Mouse (Mus musculus) CD4-positive, CD25-positive, alpha-beta regulatory T cell, adult 2 months (primary cell): ENCODE results near the gene Emc6.
A peak's percentile ranks its signal among the peaks of the same experiment; 100 is the strongest.

Experiments
- DNase-seq: peaks from one replicate; pipeline ENCODE4 v3.0.0-alpha.2; 2012; ENCODE audit warnings: low read depth, low spot score

Gene Emc6

DNA sequence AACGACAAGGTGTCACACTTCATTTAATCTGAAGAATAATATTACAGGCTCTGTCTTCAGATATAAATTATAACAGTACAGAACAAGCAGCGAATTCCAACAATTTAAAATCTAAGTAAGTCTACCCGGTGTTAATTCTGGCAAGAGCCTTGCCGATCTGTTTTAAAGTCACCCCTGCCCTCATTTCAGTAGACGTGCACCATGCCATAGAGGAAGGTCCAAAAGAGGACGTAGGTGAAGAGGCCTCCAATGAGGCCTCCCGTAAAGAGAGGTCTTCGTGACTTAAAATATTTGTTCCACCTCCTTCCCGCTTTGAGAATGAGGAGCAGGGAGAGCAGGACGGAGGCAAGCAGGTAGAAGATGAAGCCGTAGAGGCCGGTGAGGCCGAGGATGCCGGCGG, 651 bp downstream of the Emc6 start:
- no peak for DNase-seq

DNA sequence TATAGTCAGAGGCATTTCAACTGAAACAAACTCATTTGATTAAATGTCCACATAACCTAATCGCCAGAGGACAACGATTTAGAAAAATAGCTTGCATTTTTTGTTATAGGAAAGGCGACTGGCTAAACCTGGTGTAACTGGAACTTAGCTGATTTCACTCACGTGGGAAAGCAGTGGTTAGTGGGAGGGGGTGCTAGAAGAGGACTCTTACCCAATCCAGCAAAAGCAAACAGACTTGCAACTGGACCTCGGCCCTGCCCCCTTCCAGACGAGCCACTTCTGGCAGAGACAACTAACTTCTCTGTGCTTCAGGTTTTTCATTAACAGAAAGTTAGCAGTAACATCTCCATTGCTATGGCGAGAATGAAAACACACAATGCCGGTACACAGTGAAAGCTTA, 1.2 kb downstream of the Emc6 start:
- DNase-seq: no peak

DNA sequence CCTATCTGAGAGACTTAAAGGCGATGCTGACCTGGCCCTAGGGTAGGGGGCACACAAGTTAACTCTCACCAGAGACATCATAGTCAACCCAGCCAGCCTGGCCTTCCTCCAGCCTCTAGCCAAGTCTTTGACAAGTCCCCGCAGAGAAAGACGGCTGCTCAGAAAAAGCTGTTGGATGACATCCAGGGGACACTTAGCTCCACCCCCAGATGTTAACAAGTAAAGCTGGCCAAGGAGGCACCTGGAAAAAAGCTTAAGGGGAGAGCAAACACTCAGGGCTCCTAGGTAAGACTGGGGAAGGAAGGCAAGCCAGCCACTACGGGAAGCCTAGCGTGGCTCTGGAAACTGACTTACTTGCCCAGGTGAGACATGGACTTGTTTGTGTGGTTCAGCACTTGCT, 4.7 kb downstream of the Emc6 start:
- DNase-seq: no peak

DNA sequence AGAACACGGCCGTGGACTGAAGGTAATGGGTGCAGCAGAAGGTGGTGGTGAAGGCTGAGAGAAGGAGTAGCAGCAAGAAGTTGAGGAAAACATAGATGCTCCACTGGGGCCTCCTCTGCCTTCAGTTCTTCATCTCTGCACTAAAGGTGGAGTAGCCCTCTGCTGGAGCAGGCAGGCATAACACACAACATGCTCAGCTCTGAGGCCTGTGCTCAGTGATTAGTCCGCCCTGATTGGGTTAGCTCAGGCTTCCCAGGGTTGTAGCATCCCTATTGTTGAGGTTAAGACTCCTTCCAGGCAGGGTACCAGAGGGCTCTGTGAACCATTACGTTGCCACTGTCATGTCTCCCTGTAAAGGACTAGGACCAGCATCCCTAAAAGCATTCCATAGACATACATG, 7.6 kb downstream of the Emc6 start:
- peak; percentile 78 for DNase-seq

DNA sequence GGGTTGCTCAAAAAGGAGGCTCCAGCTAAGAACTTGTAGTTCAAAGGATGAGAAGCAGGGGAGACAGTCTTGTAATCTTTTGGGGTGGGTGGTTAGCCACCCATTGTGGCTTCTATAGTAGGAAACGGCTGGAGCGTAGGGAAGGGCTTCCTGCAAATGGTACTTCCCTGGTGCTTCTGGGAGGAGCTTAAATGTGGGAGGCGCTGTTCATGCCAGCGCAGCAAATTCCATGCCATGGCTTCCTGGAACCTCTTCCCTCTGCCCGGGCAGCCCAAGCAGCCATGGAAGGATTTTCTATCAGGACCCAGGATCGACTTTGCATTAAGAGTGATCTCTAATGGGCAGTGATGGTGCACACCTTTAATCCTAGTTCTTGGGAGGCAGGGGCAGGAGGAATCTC, 8.3 kb downstream of the Emc6 start:
- DNase-seq: no peak

DNA sequence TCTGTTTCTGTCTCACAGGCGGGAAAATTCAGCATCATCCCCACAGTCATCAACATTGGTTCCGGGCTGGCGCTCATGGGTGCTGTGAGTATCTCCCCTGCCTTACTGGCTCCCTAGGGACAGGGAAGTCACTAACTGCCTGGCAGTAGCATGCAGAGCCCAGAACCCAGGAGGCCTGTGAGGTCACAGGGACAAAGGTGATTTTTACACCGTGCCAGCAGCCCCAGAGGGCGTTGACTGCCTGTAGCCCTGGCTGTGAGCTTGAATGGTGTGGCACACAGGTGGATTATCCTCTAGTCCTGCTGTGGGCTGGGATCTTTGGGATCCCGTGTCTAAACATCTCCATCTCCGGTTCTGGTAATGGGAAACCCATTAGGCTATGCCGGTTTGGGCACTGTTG, 8.8 kb downstream of the Emc6 start:
- DNase-seq: no peak

DNA sequence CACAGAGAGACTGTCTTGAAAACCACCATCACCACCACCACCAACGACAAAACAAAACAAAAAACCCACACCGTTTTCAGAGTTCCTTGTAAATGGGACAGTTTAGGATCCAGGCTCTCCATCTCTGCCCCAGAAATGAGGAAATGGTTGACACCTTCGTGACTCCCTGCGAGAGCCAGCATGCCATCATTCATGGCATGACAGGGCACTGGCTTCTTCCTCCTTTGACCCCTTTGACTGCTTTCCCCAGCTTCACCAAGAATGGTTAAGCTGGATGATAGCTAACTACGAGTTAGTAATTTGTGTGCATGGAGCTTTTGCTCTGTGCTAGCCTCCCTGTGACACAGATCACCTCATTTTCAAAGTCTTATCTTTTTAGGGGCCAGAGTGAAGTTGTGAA, 14.6 kb downstream of the Emc6 start:
- DNase-seq: no peak

DNA sequence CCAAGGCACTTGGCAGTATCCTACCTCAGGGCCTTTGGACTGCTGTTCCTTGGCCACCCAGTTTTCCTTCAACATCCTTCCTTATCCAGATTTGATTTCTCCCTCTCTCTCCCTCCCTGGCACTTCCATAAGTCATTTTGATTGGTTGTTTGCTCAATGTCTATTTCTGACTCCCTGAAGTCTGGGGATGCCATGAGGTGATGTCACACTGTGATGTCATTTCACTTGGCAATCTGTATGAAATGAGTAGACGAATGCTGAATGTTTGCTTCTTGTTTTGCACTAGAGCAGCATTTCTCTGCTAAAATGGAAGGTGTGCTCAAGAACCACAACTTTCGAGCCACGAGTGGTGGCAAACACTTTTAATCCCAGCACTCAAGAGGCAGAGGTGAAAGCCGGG, 15.2 kb downstream of the Emc6 start:
- DNase-seq: no peak

DNA sequence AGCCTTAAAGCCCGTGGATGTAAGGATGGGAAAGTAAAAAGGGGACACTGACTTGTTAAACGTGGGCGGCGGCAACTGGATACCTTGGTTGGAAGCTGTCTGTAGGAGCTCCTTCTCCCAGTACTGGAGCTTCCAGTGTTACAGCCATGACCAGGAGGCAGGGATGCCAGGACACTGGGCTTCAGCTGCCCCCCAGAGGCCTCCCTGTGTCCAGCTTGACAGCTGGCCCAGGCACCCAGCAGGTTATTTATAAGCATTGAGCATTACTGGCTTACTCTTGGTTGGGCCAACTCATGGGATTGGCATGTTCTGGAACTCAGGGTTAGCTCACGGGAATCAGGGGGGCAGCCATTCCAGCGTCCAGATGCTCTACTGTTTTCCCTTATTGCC, 16.0 kb downstream of the Emc6 start:
- no peak for DNase-seq

DNA sequence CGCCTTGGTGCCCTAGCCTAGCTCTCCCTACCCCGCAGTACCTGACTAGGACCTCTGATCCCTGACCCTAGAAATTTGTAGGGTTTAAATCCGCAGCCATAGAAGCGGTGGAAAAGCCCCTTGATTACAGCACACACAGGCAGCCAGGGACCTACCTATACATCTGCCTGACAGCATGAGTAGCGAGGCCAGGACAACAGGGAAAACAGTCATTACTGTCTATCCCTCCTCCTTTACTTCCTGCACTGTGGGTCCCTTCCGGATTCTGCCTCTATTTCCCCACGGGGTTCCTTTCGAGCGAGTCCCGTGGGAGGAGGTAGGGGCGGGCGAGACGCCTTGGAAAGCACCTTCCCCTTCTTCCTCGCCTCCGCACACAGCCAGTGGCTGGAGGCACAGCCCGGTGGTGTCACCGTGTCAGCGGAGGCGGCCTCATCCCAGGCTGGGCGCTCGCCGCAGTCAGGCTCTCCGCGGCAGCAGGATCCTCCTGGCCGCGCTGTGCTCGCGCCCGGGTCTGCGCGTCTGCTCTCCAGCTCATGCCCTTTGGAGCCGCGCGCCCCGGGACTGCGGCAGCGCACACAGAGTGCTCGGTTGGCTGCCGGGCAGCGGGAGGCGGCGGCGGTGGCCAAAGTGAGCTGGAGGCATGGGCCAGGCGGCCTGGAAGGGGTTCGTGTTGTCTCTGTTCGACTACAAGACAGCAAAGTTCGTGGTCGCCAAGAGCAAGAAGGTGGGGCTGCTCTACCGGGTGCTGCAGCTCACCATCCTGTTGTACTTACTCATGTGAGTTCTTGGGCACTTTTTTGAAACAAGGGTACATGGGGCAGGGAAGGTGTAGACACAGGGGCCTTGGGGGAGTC, 16.7 kb downstream of the Emc6 start, which contains the start of gene P2rx5:
P2rx5 (plus strand) TSS at position 465 of the 854 bp plus-strand sequence.
- peak; percentile 30 for DNase-seq

DNA sequence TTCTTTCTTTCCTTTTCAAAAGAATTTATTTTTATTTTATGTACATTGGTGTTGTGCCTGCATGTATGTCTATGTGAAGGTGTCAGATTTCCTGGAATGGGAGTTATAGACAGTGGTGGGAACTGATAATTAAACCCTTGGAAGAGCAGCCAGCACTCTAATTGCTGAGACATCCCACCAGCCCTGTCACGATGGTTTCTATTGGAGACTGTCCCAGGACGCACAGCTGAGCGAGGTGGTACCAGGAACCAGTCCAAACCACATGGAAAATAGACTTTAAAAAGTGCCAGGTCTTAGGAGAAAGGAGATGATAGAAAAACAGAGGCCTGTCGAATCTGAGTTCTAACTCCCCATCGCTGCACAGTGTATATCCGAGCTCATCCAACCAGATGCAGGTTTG, 21.8 kb downstream of the Emc6 start:
- DNase-seq: no peak

DNA sequence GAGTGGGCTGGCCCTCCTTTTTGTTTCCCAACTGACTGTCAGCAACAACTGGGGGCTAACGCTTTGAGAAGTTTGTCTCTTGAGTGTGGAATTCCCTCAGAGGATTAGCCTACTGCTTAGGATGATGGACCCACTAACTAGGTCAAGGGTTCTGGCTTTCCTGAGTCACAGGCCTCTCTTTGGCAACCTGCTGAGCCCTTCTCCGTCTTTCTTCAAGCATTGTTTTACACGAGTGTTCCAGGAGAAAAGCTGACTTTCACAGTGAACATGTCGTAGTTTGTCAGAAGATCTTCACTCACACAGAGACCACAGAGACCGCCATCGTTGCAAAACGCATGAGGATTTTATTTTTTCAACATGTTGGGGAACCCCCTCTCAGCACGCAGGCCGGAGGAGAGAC, 28.6 kb downstream of the Emc6 start:
- DNase-seq: peak; percentile 25

DNA sequence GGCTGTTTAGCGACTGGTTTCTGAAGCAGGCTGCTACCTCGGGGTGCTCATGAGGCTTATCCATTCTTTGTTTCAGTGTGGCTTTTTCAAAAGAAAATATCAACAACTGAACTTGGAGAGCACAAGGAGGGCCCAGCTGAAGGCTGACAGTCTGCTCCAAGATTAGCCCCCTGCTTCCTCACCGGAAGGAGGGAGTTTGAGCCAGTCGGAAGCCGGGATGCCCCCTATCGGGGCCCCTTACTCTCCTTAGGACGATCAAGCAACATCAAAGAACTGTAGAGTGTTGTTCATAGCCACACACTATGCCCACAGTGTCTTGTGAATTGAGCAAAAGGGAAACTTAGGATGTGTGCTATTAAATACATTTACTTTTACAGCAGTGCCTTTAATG, 29.9 kb downstream of the Emc6 start:
- DNase-seq: no peak

DNA sequence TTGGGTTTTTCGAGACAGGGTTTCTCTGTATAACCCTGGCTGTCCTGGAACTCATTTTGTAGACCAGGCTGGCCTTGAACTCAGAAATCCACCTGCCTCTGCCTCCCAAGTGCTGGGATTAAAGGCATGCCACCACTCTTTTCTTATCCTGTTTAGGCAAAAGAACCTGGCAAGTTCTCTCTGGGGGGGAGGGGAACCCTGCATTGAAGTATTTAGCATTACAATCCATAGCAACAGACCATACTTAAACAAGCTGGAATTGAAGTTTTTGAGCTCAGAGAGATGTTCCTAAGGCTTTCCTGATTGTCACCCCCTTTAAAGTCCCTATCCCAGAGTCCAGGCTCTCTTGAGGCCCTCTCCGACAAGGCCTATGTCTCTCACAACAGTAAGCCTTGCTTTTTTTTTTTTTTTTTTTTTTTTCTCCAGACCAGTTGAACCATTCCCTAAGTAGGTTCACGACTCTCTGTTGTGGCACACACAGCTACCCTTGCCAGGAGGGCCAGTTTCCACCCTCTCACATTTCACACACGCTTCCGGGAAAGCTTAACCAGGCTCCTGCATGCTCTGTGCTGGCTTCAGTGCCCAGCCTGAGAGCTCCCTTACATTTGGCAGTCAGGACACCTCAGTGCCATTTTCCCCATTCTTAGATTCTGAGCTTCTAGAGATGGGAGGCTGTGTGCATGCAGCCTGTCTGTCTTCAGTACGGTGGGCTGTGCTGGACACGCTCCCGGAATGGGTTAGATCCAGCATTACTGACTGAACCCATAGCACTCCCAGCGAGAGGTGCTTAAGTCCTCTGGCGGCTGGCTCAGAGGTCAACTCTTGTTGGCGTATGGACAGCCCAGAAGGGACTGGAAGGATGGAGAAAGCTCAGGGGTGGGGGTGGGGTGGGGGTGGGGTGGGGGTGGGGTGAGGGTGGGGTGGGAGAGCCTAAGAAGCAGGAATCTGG, 30.5 kb downstream of the Emc6 start:
- DNase-seq: no peak

DNA sequence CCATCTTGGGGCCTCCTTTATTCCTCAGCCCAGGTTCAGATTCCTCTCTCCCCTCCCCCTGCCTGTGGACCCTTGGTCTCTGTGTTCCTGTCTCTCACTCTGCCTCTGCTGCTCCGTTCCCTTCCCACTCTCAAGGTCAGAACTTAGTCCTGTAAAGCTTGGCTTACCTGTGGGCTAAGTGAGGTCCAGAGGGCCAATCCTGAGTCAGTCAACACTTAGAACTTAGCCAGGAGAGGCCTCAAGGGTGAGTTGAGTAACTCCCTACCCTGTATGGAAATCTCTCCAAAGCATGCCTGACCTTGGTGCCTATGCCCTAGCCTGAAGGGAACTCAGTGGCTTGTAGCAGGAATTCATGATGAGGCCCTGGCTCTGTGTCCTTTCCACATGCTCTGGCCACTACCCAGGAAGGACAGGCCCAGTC, 32.6 kb downstream of the Emc6 start:
- no peak for DNase-seq

DNA sequence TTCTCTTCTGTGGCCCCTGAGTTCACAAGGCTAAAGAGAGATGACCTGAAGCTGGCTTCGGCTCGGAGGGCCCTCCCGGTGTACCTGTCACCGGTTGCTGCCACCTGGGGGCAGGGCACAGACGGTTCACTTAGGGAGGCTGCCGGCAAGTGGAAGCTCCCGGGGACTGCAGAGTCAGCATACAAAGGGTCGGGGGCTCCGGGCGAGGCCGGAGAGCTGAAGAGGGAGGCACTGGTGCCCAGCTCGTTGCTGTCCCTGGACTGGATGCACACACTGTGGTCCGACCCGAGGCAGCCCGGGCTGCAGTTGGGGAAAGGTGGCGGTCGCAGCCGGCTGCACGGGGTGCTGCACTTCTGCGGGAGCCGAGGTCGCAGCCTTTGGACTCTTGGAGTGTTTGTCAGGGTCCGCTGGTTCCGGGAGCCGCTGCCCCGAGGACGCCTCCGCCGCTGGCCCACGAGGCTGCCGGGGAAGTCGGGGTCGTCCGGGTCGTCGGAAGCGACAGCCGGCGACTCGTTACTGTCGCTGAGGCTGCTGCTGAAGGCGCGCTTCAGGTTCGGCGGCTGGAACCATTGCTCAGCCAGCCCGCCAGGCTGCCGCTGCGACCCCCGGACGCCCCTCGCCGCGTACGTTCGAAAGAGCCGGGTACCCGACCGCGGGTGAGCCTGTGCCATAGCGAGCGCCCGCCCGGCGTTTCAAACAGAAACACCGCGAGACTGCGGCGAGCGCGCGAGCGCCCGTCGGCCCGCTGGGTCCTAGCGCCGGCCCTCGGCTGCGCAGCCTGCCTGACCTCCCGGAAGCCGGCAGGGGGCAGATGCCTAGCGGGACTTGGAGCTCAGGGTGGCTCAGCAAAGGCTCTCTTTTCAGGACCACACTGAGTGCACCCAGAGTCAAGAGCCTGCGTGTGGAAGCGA, 39.0 kb downstream of the Emc6 start, which contains the start of gene Haspin:
Haspin (minus strand) TSS at position 704 of the 911 bp plus-strand sequence.
- peak; percentile 94 for DNase-seq

DNA sequence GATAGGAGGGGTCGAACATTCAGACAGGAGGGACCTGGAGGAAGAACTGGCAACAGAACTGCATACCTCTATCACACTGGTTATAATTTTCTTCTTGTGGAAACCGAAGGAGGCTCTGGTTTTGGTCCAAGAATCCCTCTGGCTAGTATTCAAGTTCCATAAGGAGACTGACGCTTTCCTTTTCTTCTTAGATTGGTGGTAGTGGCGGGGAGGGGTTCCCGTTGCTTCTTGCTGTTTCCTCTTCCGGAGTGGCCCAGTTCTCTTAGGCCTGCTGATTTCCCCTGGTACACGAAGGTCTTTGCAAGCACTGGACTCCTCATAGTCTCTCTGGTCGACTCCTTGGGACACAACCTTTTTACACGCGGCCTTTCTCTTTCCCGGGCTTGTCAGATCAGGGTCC, 39.7 kb downstream of the Emc6 start:
- DNase-seq: peak; percentile 46

DNA sequence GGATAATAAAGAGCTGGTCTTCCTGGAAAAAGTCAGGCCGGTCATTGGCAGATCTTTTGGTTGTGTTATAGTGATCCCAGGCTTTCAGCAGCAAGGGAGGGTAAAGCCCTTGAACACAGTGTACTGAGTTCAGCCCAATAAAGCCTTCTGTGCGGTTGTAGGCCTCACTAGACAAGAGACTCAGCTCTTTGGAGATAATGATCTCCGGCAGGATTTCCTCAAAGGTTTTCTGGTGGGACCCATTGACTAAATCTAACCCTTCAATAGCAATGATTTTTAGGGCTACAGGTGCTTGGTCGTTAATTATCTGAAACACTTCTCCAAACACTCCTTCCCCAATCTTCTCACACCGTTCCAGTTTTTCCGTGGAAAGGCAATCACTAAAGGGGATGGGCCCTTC, 40.2 kb downstream of the Emc6 start:
- peak; percentile 55 for DNase-seq

DNA sequence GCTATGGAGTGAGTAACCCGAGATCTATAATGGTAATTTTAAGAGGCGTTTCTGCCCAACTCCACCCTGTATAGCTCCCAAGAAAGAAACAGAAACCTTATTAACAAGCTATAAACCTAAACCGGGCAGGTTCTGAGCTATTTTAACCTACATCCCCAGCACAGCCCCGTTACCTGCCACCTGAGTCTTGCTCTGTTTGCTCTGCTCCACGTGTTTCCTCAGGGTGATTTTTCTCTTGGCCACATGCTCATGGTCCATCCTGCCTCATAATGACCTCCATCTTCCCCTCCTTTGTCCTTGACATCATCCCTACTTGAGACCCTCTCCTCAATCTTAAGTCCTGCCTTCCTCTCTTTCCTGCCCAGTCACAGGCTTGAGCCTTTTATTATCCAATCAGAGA, 42.6 kb downstream of the Emc6 start:
- DNase-seq: no peak

DNA sequence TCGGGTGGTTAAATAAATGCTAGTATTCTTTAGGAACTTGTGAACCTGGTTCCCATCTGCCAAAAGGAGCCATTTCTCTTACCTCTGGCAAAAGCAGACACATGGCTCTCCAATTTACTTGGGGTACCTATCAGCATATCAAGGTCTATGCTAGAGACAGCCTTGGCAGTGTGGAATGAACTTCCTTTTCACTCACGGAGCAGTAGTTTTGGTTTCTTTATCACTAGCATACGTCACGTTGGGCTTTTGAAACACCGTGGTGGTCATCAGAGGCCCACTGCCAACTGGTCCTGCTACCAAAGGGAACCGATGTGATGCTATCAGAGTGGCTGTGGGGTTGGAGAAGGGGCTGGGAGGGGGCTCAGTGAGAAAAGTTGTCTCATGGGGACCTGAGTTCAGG, 43.8 kb downstream of the Emc6 start:
- peak; percentile 25 for DNase-seq

DNA sequence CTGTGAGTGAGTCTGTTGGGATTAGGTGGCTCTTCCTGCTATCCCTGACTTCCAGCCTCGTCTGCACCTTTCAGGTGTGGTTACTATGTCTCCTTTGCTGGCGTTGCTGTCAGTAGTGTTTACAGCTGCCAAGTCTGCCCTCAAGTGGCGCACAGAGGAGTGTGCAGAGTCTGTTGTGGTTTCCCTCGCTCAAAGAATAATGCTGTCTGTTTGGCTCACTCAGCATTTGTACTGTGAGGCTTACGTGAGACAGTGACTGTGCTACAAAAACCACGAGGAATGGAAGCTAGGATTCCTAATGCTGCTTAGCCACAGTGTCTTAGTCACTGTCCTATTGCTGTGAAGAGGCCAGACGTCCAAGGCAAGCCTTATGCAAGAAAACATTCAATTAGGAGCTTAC, 45.8 kb downstream of the Emc6 start:
- peak; percentile 84 for DNase-seq

DNA sequence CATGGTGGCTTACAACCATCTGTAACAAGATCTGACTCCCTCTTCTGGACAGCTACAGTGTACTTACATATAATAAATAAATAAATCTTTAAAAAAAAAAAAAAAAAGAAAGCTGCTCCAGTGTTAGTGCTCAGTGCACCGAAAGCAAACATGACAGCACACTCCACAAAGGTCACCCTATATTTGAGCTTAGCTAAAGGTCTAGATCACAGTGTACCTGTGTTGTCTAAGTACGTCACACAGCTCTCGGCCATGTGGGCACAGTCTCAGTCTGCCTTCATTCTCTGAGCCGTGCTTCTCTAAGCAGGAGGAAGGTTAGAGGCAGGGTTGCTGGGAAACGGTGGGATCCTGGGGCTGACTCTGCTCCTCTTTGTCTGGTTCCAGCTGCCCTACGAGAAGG, 50.3 kb downstream of the Emc6 start:
- DNase-seq: no peak
